Mouse (Mus musculus) right cerebral cortex, postnatal 4 days (tissue): ENCODE measurements around the gene 1700016C15Rik.

Experiments used
- DNase-seq: peaks from one replicate; pipeline ENCODE4 v3.0.0-alpha.2; 2022

Gene 1700016C15Rik

GRCm38 (mm10) chr1:177729043-177730024 lies at the start of gene 1700016C15Rik:
TSS of gene 1700016C15Rik (plus strand) at chr1:177729814.
- no peak for DNase-seq

- no peak for DNase-seq
These were observed 48.4 kb upstream of the 1700016C15Rik start for GRCm38 (mm10) chr1:177681239-177681638.

- DNase-seq, result peak; percentile 18
These were observed 45.4 kb upstream of the 1700016C15Rik start for GRCm38 (mm10) chr1:177683931-177684836.

GRCm38 (mm10) chr1:177684901-177685300 lies 44.7 kb upstream of the 1700016C15Rik start:
- no peak for DNase-seq

GRCm38 (mm10) chr1:177686137-177686536 lies 43.5 kb upstream of the 1700016C15Rik start:
- DNase-seq, result no peak

GRCm38 (mm10) chr1:177686982-177687381 lies 42.6 kb upstream of the 1700016C15Rik start:
- no peak for DNase-seq

- no peak for DNase-seq
These were observed 37.1 kb upstream of the 1700016C15Rik start for GRCm38 (mm10) chr1:177692491-177692890.

- DNase-seq, result no peak
These were observed 35.9 kb upstream of the 1700016C15Rik start for GRCm38 (mm10) chr1:177693486-177694252.

GRCm38 (mm10) chr1:177700560-177700959 lies 29.1 kb upstream of the 1700016C15Rik start:
- no peak for DNase-seq

GRCm38 (mm10) chr1:177702481-177703146 lies 27.0 kb upstream of the 1700016C15Rik start:
- peak; percentile 79 for DNase-seq

- no peak for DNase-seq
These were observed 26.3 kb upstream of the 1700016C15Rik start for GRCm38 (mm10) chr1:177703147-177703807.

GRCm38 (mm10) chr1:177705204-177705603 lies 24.4 kb upstream of the 1700016C15Rik start:
- DNase-seq, result no peak

GRCm38 (mm10) chr1:177707571-177707970 lies 22.0 kb upstream of the 1700016C15Rik start:
- no peak for DNase-seq

GRCm38 (mm10) chr1:177708583-177709055 lies 21.0 kb upstream of the 1700016C15Rik start:
- DNase-seq, result no peak

- DNase-seq, result no peak
These were observed 18.6 kb upstream of the 1700016C15Rik start for GRCm38 (mm10) chr1:177711000-177711399.

GRCm38 (mm10) chr1:177711418-177711817 lies 18.2 kb upstream of the 1700016C15Rik start:
- DNase-seq, result no peak

- no peak for DNase-seq
These were observed 15.8 kb upstream of the 1700016C15Rik start for GRCm38 (mm10) chr1:177713635-177714396.

GRCm38 (mm10) chr1:177714397-177715012 lies 15.1 kb upstream of the 1700016C15Rik start:
- no peak for DNase-seq

GRCm38 (mm10) chr1:177716448-177716847 lies 13.2 kb upstream of the 1700016C15Rik start:
- DNase-seq, result no peak
